Mouse (Mus musculus) hindbrain, embryonic 13.5 days (tissue): ENCODE results near the gene Crispld2. TPM values are rescaled to one million over a fixed set of nuclear protein-coding genes. Genes with fewer than 3 reads are reported as not detected.

ENCODE experiments used
- ATAC-seq: fragments of 200-750 bp; cut with Nextera tagmentation; 2 replicates; pipeline ENCODE4 v1.8.0; 2017; ENCODE audit warnings: moderate TSS enrichment; ENCODE audit not compliant: low FRiP score
- H3K27ac ChIP-seq: fragments of 300-500 bp; sonication (generic); 2 replicates; pipeline ENCODE4 v1.5.1; 2015; ENCODE audit warnings: inconsistent platforms, mild to moderate bottlenecking, moderate library complexity
- H3K27me3 ChIP-seq: fragments of 300-500 bp; sonication (generic); 2 replicates; pipeline ENCODE4 v1.6.1; 2015; ENCODE audit warnings: mild to moderate bottlenecking, inconsistent platforms
- H3K36me3 ChIP-seq: fragments of 300-500 bp; sonication (generic); 2 replicates; pipeline ENCODE4 v1.6.1; 2015; ENCODE audit warnings: mild to moderate bottlenecking, inconsistent platforms
- H3K4me1 ChIP-seq: fragments of 300-500 bp; sonication (generic); replicated peaks from 2 replicates; pipeline ENCODE4 v1.6.1; 2015; ENCODE audit warnings: inconsistent platforms
- H3K4me2 ChIP-seq: fragments of 300-500 bp; sonication (generic); 2 replicates; pipeline ENCODE4 v1.6.1; 2015; ENCODE audit warnings: inconsistent platforms, mild to moderate bottlenecking, moderate library complexity
- H3K4me3 ChIP-seq: fragments of 300-500 bp; sonication (generic); 2 replicates; pipeline ENCODE4 v1.5.1; 2015; ENCODE audit warnings: mild to moderate bottlenecking, inconsistent platforms
- H3K9ac ChIP-seq: fragments of 300-500 bp; sonication (generic); 2 replicates; pipeline ENCODE4 v1.6.1; 2015; ENCODE audit warnings: mild to moderate bottlenecking, inconsistent platforms
- H3K9me3 ChIP-seq: fragments of 300-500 bp; sonication (generic); 2 replicates; pipeline ENCODE4 v1.6.1; 2016; ENCODE audit warnings: inconsistent platforms
- WGBS: fragments of 180-500 bp; shearing (Covaris S2); methylation state at CpG from one replicate; pipeline ENCODE4 v1.1.7; 2015; 5-methylcytosine and 5-hydroxymethylcytosine counted together
- polyA plus RNA-seq: library from polyadenylated mRNA; unstranded; fragments of >200 nt; fragmentation: Nextera tagmentation; extraction: Ambion mirVana; gene quantifications from 2 replicates; pipeline ENCODE4 v1.2.1, GENCODE M21; 2015

Gene Crispld2
- polyA plus RNA-seq, 1 experiment from 2014 or later: 3.1 TPM

- 71% methylated on average over 9 of the region's 9 CpGs for WGBS
- no peaks in the 10 kb centered on the region for H3K4me1 ChIP-seq
- ATAC-seq: no peak
These were observed 22.1 kb upstream of the Crispld2 start for GRCm38 (mm10) chr8:119970169-119970568.

GRCm38 (mm10) chr8:119972558-119972957 lies 19.7 kb upstream of the Crispld2 start:
- Histone ChIP-seq H3K27ac (no peak overlapping the region), H3K9ac (no peak overlapping the region), H3K4me3 (no peak overlapping the region), H3K9me3 (no peaks in the 10 kb centered on the region), H3K4me1 (no peaks in the 10 kb centered on the region), H3K4me2 (no peak overlapping the region), H3K27me3 (no peaks in the 10 kb centered on the region), H3K36me3 (no peaks in the 10 kb centered on the region)
- ATAC-seq: no peak
- 76% methylated on average over 12 of the region's 12 CpGs for WGBS

More at GRCm38 (mm10) chr8:119970169-119970568, 22.1 kb upstream of the Crispld2 start:
- H3K27ac ChIP-seq: no peak overlapping the region
- no peaks in the 10 kb centered on the region for H3K27me3 ChIP-seq
- no peak overlapping the region for H3K9ac ChIP-seq
- no peak overlapping the region for H3K4me2 ChIP-seq
- H3K36me3 ChIP-seq: no peaks in the 10 kb centered on the region
- no peak overlapping the region for H3K4me3 ChIP-seq
- H3K9me3 ChIP-seq: no peaks in the 10 kb centered on the region

- no peak for ATAC-seq
- H3K9me3 ChIP-seq: no peaks in the 10 kb centered on the region
- WGBS: 62% methylated on average over 11 of the region's 11 CpGs
- H3K36me3 ChIP-seq: no peaks in the 10 kb centered on the region
- no peak overlapping the region for H3K4me3 ChIP-seq
- H3K9ac ChIP-seq: no peak overlapping the region
- no peak overlapping the region for H3K4me2 ChIP-seq
- no peak overlapping the region for H3K27ac ChIP-seq
- 0 out of 2 replicates have a peak, but pooled peaks cover 4% of the 10 kb centered on the region for H3K4me1 ChIP-seq
- H3K27me3 ChIP-seq: no peaks in the 10 kb centered on the region
These were observed 13.4 kb upstream of the Crispld2 start for GRCm38 (mm10) chr8:119978770-119979381.

GRCm38 (mm10) chr8:119981253-119981652 lies 11.0 kb upstream of the Crispld2 start:
- ATAC-seq: no peak
- Histone ChIP-seq H3K4me3 (no peak overlapping the region), H3K9ac (no peak overlapping the region), H3K27me3 (no peaks in the 10 kb centered on the region), H3K9me3 (no peaks in the 10 kb centered on the region), H3K4me2 (no peak overlapping the region), H3K27ac (no peak overlapping the region), H3K36me3 (no peaks in the 10 kb centered on the region), H3K4me1 (0 out of 2 replicates have a peak, but pooled peaks cover 4% of the 10 kb centered on the region)
- 76% methylated on average over 4 of the region's 4 CpGs for WGBS

GRCm38 (mm10) chr8:119984085-119984484 lies 8.2 kb upstream of the Crispld2 start:
- Histone ChIP-seq H3K9ac (no peak overlapping the region), H3K4me3 (no peak overlapping the region), H3K4me2 (no peak overlapping the region), H3K27ac (no peak overlapping the region), H3K36me3 (no peaks in the 10 kb centered on the region), H3K27me3 (no peaks in the 10 kb centered on the region), H3K9me3 (no peaks in the 10 kb centered on the region), H3K4me1 (0 out of 2 replicates have a peak, but pooled peaks cover 2% of the 10 kb centered on the region)
- ATAC-seq: no peak

GRCm38 (mm10) chr8:119986174-119986573 lies 6.1 kb upstream of the Crispld2 start:
- Histone ChIP-seq H3K9ac (no peak overlapping the region), H3K36me3 (no peaks in the 10 kb centered on the region), H3K4me3 (no peak overlapping the region), H3K27ac (no peak overlapping the region), H3K27me3 (peaks cover 11% of the 10 kb centered on the region), H3K4me1 (no peaks in the 10 kb centered on the region), H3K9me3 (no peaks in the 10 kb centered on the region), H3K4me2 (no peak overlapping the region)
- WGBS: 79% methylated on average over 5 of the region's 5 CpGs
- ATAC-seq: no peak

DNA sequence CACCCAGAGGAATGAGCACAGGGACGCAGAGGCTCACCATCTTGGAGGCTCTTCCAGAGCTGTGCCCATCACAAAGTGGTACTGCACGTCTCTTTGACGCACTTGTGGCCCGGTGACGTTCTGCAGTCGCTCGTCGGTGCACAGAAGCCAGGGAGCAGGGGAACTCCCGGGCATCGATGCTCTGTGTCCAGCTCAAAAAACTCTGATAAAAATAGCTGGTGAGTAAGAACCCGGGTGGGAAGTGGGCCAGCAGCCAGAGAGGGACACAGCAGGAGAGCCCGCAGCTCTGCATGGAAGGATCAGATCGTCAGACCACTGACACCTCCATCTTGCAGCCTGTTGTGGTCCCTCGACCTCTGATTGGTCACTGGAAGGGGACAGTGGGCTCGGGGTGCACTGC lies 4.2 kb upstream of the Crispld2 start:
- H3K27ac ChIP-seq: no peak overlapping the region
- no peak overlapping the region for H3K4me2 ChIP-seq
- no peaks in the 10 kb centered on the region for H3K36me3 ChIP-seq
- H3K4me1 ChIP-seq: peaks cover 13% of the 10 kb centered on the region
- no peaks in the 10 kb centered on the region for H3K9me3 ChIP-seq
- WGBS: 73% methylated on average over 15 of the region's 15 CpGs
- H3K9ac ChIP-seq: no peak overlapping the region
- no peak overlapping the region for H3K4me3 ChIP-seq
- H3K27me3 ChIP-seq: peaks cover 30% of the 10 kb centered on the region
- ATAC-seq: no peak

- H3K9ac ChIP-seq: no peak overlapping the region
- WGBS: 73% methylated on average over 7 of the region's 7 CpGs
- no peaks in the 10 kb centered on the region for H3K36me3 ChIP-seq
- no peak for ATAC-seq
- H3K4me1 ChIP-seq: peaks cover 25% of the 10 kb centered on the region
- no peak overlapping the region for H3K4me3 ChIP-seq
- no peaks in the 10 kb centered on the region for H3K9me3 ChIP-seq
- H3K27ac ChIP-seq: no peak overlapping the region
- no peak overlapping the region for H3K4me2 ChIP-seq
- H3K27me3 ChIP-seq: peaks cover 52% of the 10 kb centered on the region
These were observed 1.9 kb downstream of the Crispld2 start for GRCm38 (mm10) chr8:119994114-119994513.

- Histone ChIP-seq H3K9me3 (no peaks in the 10 kb centered on the region), H3K27me3 (peaks cover 52% of the 10 kb centered on the region), H3K4me3 (no peak overlapping the region), H3K4me2 (no peak overlapping the region), H3K36me3 (no peaks in the 10 kb centered on the region), H3K4me1 (peaks cover 25% of the 10 kb centered on the region), H3K9ac (no peak overlapping the region), H3K27ac (no peak overlapping the region)
- 67% methylated on average over 6 of the region's 6 CpGs for WGBS
- no peak for ATAC-seq
These were observed 2.3 kb downstream of the Crispld2 start for GRCm38 (mm10) chr8:119994556-119994955.

- no peak overlapping the region for H3K9ac ChIP-seq
- H3K9me3 ChIP-seq: no peaks in the 10 kb centered on the region
- WGBS: 85% methylated on average over 4 of the region's 4 CpGs
- no peaks in the 10 kb centered on the region for H3K36me3 ChIP-seq
- H3K4me2 ChIP-seq: no peak overlapping the region
- peaks cover 23% of the 10 kb centered on the region for H3K4me1 ChIP-seq
- ATAC-seq: no peak
- H3K27me3 ChIP-seq: peaks cover 30% of the 10 kb centered on the region
- H3K4me3 ChIP-seq: no peak overlapping the region
- H3K27ac ChIP-seq: no peak overlapping the region
These were observed 5.0 kb downstream of the Crispld2 start for GRCm38 (mm10) chr8:119997266-119997665.

DNA sequence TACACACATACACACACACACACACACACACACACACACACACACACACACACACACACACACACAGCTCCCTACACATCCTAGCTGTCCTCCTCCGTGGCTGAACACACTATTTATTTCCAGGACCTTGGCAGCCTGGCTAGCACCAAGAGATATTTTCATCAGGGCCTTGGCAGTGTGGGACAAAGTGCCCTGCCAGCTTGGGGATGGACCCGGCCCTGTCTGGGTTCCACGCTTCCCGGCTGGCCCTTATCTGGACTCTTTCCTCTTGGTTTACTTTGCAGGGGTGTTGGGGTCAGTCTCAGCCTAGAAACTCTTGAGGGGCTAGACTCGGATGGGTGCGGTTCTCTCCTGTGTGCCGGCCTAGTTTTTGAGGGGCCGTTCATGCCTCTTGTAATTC lies 8.2 kb downstream of the Crispld2 start:
- no peak for ATAC-seq
- H3K9me3 ChIP-seq: no peaks in the 10 kb centered on the region

GRCm38 (mm10) chr8:120001712-120002111 lies 9.5 kb downstream of the Crispld2 start:
- Histone ChIP-seq H3K36me3 (no peaks in the 10 kb centered on the region), H3K4me1 (peaks cover 23% of the 10 kb centered on the region), H3K9ac (no peak overlapping the region), H3K4me3 (no peak overlapping the region), H3K4me2 (no peak overlapping the region), H3K27me3 (0 out of 2 replicates have a peak, but pooled peaks cover 3% of the 10 kb centered on the region), H3K27ac (no peak overlapping the region), H3K9me3 (no peaks in the 10 kb centered on the region)
- WGBS: 63% methylated on average over 7 of the region's 7 CpGs
- ATAC-seq: no peak

More for the DNA sequence above, 8.2 kb downstream of the Crispld2 start:
- 81% methylated on average over 8 of the region's 8 CpGs for WGBS
- Histone ChIP-seq H3K4me3 (no peak overlapping the region), H3K27me3 (peaks cover 5% of the 10 kb centered on the region; the same call in 1 of the 2 replicates), H3K27ac (no peak overlapping the region), H3K36me3 (no peaks in the 10 kb centered on the region), H3K4me1 (peaks cover 15% of the 10 kb centered on the region), H3K9ac (no peak overlapping the region), H3K4me2 (no peak overlapping the region)

- Histone ChIP-seq H3K4me2 (no peak overlapping the region), H3K27ac (no peak overlapping the region), H3K36me3 (no peaks in the 10 kb centered on the region), H3K9ac (no peak overlapping the region), H3K9me3 (no peaks in the 10 kb centered on the region), H3K27me3 (0 out of 2 replicates have a peak, but pooled peaks cover 3% of the 10 kb centered on the region), H3K4me1 (peaks cover 26% of the 10 kb centered on the region), H3K4me3 (no peak overlapping the region)
- no peak for ATAC-seq
- 75% methylated on average over 8 of the region's 9 CpGs for WGBS
These were observed 10.1 kb downstream of the Crispld2 start for GRCm38 (mm10) chr8:120002348-120002747.
